Mouse (Mus musculus) left cerebral cortex, adult 8-10 months (tissue): Measurements from ENCODE around the gene Ascl3. TPM values are rescaled to one million over a fixed set of nuclear protein-coding genes. Genes with fewer than 3 reads are reported as not detected.

Experiments
- DNase-seq, 2 experiments: peaks; one replicate each; pipeline ENCODE4 v3.0.0; 2022; ENCODE audit warnings: low spot score in 2 of 2
- total RNA-seq, 4 experiments: library from RNA; stranded (reverse); gene quantifications; 2 replicates each; pipeline ENCODE4 v1.2.4; 2022

The Ascl3 gene
- not detected for total RNA-seq

DNA sequence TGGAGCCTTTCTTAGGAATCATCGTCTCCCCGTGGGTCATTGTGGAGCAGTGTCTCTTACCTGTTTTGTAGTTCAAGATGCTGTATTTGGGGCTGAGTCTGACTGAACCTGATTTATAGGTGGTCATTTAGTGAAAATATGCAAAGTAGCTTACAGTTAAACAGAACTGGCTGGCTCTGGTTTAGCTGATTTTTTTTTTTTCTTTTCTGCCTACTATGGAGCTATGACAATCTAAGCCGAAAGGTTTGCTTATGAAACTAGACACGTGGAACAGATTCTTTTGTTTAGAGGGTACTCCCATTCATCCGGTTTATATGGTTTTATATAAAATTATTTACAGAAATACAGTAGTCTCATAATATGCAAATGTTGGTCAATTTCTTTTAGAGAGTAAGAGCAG, at the start of gene Ascl3:
Gene Ascl3 (minus strand): TSS at position 101 of the 400 bp plus-strand sequence.
- DNase-seq: no peak

DNA sequence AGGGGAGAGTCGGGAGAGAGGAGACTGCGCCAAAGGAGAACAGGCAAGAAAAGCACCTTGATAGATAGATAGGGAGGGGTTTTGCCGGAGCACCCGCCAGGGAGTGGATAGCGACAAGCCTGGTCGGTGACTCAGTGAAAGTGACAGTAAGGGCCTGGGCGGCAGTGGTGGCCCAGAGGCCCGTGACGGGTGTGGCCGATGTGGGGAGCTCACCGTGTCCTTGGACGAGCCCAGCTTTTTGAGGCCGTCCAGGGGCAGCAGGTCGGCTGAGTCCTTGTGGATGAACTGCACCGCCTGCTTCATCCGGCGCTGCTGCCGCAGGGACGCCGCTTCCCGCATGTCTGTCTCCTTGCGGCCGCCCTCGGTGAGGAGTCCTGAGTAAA, 49.6 kb upstream of the Ascl3 start:
- peak in 1 of 2 experiments; percentile 28 for DNase-seq

DNA sequence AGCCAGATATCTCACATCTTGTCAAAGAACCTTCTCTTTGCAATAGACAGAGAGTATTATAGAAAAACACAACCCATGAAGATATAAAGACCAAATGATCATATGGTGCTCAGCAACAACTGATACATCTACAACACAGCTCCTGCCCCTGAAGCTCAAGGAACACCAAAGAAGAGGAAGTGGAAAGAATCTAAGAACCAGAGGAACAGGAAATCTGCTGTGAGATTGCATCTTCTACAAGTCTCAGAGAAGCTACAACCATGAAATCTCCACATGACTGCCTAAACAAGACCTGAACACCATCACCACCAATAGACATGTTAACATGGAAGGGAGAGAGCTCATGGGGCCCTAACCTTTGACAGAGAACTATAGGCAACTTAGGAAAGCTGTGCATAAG, 40.7 kb upstream of the Ascl3 start:
- no peak for DNase-seq

DNA sequence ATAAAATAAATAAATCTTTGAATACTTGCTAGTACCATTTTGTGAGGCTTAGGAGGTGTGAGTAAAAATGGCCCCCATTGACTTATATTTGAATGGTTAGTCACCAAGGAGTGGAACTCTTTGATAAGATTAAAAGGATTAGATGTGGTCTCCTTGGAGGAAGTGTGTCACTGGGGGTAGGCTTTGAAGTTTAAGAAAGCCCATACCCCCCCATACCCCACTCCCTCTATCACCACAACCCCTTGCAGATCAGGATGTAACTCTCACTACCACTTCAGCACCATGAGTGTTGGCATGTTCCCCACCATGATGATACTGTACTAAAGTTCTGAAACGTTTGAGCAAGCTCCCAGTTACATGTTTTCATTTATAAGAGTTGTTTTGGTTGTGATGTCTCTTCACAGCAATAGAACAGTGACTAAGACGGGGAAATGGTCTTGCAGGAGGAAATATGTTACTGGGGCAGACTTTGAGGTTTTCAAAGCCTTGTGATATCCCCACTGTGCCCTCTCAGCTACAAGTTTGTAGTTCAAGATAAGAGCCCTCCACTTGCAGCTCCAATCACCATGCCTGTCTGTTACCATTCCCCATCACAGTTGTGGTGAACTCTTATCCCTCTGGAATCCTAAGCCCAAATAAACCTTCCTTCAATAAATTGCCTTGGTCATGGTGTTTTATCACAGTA, 37.3 kb upstream of the Ascl3 start:
- no peak for DNase-seq

DNA sequence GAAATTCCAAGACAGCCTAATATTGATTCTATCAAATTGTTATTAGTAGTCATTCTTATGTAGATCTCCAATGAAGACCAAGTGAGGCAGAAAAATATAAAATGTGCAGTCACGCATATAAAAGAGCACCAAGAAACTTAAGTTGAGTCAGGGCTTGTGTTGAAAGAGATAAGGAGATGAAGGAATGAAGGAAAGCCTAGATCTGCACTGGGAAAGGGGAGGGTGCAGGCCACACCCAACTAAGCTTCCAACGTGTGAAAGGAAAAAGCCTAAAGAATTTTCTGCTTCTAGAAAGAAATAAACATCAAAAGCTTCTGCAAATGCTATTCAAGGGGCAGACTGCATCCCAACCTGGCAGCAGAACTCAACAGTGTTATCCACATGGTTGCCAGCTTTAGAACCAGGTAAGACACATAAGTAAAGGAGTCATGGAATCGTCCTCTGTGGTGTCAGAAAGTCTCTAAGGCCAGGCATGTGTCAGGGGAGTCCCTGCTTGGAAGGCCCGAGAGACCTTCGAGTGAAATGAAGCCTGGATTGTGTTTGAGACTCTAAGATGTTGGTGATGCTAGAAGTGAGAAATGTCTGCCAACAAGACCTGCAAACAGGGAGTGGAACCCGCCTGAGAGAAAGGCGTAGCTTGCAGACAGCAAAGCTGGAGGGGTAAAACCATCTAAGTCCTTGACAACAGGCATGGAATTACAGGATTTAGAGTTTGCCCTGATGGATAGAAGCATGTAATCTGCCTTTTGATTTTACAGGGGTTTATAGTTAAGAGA, 36.2 kb upstream of the Ascl3 start:
- DNase-seq: no peak

DNA sequence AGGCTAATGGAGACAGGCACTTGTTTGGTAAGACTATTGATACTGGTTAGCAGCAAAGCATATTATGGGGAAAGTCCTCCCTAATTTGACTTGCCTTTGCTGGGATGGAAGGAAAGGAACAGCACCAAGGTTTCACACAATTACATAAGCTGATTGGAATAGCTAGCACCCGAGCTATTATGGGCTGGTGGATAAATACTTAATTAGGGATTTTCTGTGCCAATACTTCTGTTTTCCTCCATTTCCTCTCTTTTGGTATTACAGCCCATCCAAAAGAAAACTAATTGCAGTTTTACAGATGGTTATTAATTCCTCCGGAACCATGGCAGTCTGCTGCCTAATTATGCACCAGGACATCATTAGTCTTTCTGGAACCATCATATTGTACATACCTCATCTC, 32.5 kb upstream of the Ascl3 start:
- DNase-seq: no peak

DNA sequence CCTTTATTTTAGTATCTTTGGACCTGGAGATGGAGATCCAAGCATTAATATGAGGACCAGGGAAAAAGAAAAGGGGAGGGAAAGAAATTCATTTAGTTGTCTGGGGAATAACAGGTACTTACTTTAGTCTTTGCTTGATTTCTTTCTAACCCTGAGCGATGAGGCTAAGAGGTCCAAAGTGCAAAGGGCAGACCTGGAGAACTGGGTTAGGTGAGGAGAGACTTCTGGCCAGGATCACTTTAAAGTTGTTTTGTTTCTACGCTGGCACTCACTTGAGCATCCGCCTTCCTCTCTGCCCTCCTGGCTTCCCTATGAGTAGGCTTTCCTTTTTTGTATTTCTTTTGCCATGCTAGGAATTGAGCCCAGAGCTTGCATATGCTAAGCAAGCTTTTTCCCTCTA, 24.8 kb upstream of the Ascl3 start:
- no peak for DNase-seq

DNA sequence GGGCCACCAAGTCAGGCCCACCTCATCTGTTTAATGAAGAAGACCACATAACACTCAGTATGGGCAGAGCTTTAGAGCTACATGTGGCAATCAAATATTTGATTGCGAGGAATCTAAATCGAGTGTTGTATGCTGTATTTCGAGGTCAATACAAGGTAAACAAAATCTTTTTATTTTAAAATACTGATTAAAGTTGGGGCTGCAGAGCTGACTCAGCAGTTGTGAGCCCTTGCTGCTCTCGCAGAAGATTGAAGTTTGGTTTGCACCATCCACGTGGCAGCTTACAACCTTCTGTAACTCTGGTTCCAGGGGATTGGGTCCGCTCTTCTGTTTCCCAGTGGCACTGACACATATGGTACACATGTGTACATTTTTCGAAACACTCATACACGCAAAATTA, 22.5 kb upstream of the Ascl3 start:
- DNase-seq: no peak

DNA sequence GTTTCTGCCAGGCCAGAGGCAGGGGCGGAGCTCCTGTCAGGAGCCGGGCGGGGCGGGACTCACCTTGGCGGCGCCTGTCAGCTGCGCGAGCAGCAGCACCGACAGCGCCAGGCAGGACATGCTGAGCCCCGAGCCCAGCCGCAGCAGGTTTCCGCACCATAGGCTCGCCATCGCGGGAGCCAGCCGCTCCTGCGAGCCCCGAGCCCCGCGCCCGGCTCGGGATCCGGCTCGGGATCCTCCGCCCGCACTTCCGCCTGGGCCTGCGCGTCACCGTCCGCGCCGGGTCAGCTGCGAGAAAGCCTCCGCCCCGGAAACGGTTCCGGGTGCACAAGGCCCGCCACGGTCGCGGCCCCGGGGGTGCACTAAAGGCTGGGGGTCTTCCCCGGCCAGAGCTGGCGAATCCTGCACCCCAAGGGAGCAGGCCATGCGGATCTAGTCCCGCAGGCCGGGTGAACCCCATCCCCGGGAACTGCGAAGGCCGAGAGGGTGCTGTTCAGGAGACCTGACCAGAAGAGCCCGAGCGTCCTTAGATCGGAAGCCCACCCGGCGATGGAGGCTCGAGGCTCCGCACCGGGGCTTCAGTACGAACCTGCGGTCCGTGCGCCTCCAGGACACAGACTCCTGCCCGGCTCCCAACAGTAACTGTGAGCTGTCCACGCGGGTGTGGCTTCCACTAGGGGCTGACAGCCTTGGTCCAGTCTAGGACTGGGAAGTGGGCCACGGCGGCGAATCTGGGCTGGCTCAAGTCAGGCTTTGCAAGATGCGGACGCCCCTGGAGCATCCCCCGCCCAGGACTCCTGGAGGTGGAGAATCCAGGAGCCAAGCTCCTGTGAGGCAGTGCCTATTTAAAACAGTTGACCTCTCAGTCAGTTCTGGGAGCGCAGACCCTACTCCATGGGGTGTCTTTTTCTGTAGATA, 20.7 kb upstream of the Ascl3 start, which contains the start of gene Tmem9b:
Gene Tmem9b (minus strand): TSS at position 868 of the 918 bp plus-strand sequence.
- peak; percentile 72 to 73 for DNase-seq

DNA sequence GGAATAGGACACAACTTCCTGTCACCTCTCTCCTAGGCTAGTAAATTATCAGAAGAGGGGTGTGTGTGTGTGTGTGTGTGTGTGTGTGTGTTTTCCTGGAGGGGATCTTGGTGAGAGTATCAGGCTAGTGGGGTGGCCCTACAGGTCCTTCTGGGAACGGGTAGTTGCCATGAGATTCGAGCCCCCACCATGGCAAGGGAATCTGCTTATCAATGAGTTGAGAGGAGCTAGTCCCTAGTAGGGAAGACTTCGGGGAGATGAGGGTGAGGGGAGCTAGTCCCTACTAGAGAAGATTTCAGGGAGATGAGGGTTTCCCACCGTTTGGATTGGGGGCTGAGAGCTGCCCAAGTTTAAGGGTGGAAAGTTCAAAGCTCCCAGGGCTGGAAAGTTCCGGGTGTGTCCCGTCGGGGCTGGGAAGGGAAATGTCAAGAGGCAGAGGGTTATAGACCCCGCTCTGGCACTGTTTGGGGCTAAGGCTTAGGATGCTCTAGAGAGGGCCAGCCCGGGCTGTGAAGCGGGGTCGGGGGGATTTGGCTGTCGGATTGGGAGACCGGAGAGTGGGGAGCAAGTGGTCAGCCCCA, 20.0 kb upstream of the Ascl3 start:
- DNase-seq: no peak

DNA sequence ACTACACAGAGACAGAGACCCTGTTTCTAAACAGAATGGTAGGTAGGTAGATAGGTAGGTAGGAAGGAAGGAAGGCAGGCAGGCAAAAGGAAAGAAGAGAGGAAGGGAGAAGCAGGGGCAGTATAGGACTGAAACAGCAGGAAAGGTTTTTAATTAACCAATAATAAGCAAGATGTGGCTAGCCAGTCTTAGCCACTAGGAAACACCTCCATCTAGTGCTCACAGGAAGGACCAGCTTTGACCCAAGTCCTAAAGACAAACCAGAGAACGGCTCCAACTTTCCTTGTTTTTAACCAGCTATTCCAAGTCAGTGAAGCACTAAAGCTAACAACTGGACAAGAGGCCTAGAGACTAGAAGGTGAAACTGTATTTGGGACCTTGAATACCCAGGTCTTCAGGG, 16.2 kb upstream of the Ascl3 start:
- no peak for DNase-seq

DNA sequence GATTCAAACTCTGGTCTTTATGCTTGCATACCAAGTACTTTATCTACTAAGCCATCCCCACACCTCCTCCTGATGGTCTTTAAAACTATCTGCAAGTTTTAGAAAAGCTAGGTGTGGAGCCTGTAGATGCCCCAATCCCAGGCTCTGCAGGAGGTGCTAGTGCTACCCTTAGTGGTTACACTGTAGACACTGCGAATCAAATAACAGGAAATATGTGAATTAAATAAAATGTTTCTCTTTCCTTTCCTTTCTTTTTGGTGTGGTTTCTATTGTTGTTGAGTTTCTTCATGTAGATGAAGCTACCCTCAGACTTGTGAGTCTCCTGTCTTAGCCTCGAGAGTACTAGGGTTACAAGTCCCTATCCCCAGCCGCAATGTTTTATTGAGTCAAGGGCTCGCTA, 10.2 kb upstream of the Ascl3 start:
- no peak for DNase-seq

DNA sequence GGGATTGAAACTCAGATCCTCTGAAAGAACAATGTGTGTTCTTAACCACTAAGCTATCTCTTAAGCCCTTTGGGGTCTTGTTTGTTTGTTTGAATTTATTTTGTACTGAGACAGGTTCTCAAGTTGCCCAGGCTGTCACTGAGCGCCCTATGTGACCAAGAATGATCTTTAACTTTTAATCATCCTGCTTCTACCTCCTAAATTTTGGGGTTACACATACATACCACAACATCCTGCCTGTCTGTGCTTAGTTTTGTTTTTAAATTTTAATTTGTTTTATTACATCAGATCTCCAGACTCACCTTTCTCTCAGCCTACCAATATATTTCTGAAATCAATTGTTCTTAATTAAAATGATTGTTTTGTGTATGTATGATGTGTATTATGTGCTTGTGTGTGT, 9.5 kb upstream of the Ascl3 start:
- DNase-seq: no peak

DNA sequence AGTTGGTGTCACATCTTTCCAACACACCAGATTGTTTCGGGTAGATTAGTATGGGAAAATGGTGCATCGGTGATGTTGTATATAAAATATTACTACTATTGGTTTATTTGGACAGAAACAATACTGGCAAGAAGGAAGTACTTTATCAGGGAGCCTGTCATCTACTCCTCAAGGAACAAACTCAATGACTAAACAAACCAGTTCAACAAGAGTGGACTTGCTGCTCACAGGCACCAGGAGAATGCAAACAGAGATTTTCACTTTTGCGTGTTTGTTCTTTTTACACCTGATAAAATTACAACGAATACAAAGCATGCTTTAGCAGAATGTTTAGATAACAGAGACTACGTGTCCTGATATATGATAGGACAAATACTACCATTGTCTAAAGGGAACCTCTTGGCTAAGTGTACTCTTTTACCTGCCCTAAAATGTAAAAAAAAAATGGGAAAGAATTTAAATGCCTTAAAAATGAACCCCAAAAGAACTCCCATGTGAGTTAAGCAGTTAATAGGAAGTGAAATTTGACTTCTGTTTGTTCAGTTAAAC, 8.4 kb upstream of the Ascl3 start:
- DNase-seq: no peak

DNA sequence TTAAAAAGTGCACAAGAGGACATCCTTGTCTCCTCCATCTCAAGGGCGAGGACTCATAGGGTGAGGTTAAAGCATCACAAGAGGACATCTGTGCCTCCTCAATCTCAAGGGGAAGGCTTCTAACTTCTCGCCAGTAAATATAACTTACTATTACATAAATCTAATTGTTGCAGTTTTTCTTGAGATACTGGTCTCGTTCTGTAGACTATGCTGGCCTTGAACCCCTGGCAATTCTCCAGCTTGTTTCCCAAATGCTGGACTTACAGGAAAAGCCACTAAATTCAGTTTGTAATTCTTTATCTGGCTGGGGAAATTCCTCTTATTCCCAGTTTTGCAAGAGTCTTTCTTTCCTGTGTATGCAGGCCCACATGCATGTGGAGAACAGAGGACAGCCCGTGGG, 3.3 kb upstream of the Ascl3 start:
- no peak for DNase-seq

DNA sequence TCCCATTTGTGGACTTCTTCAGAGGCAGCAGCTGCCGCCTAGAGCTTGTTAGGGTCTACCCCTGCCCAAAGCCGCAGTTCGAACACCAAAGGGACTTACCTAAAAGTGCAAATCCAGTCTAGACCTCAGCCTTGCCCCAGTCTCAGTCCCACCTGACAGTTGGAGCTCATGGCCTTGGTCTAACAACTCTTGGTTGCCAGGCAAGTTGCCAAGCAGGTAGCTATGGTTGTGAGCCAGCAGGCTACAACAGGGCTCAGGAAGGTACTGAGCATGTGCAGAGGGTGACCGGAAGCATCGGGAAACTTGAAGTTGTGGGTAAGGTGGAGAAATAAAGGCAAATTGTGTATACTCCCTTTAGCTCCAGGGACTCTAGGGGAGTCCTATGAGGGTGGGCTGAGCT, 7.8 kb downstream of the Ascl3 start, which contains the start of gene BC051019:
Gene BC051019 (minus strand): TSS at position 154 of the 400 bp plus-strand sequence.
- DNase-seq: no peak

DNA sequence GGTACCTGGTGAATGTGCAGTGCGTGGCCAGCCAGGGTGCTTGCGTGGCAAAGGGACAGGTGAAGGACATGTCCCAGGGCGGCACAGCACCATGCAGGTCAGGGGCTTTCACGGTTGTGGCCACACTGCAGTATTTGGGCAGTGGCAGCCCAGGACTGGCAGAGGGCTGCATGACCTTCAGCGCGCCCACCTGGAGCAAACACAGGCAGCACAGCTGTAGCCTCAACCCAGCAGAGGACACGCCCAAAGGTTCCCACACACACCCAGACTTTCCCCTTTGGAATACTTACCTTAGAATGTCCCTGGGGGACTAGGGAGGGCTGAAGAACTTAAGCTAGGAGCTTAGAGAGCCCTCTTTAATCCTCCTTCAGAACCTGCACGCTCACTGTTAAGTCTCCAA, 8.4 kb downstream of the Ascl3 start:
- no peak for DNase-seq

DNA sequence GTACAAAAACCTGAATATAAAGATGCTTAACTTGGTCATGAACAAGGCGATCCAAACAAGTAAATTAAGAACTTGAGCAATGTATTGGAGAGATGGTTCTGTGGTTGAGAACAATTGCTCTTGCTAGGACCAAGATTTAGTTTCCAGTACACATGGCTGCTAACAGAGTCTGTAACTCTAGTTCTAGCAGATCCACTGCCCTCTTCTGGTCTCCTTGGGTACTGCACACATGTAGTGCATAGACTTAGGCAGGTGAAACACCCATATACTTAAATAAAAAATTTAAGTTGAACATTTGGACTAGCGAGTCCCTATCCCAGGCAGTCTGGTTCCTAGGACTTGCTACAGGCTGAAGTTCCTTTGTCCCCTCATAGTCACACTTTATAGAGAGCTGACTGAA, 8.9 kb downstream of the Ascl3 start:
- no peak for DNase-seq

DNA sequence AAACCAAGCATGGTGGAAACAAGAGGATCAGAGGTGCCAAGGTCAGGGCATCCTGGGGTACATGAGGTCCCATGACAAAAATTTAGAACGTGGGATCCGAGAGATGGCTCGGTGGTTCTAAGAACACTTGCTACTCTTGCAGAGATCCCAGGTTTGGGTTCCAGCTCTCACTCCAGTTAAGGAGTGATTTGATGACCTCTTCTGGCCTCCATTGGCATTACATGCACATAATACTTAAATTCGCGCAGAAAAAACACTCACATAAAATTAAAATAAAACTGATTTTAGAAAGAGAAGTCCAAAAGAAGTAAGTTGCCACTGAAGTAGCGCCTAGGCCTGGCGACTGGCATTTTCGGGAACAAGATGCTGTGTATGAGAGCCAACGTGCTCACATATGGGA, 12.2 kb downstream of the Ascl3 start:
- DNase-seq: no peak

DNA sequence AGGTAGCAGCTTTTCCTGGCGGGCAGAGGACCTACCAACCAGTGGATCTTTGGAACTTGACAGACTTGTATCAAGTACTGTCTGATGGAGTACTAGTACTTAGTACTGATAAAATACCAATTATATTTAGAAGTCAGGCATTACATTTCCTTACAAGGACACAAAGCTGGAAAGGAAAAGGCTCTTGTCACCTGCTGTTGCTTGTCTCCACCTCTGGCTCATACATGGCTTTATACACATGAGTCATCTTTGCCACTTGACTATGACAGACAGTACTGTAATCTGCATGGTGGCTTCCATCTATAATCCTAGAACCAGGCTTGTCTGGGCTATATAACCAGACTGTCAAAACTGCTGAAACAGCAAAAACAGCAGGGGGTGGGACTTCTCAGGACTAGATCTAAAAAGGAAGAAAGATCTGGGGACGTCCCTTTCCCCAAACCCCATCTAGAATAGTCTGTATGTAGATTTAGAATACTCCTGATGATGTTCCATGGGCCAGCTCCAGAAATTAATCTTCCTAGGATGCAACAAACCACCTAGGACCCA, 18.0 kb downstream of the Ascl3 start:
- no peak for DNase-seq

DNA sequence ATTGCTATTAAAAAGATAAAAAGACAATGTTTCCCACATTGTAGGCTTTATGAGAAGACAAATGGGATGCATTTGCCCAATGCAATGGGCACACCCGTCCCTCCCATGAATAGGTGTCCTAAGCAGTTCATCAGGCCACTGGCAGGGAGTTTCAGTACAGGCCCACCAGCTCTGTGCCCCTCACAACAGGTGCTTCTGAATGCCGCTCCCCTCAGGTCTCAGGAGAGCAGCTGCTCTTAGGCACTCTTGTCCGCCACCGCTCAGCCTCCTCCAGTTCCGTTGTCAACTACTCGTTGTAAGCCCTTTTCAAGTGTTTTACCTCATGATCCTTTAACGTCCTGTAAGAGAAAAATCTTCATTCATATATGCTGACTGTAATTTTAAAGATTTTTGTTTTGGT, 19.3 kb downstream of the Ascl3 start:
- no peak for DNase-seq
